Mouse (Mus musculus): ENCODE results near the gene Akap2.

Gene Akap2

GRCm38 (mm10) chr4:57717354-57717753, at the start of gene Akap2:
Gene Akap2, plus strand, starts transcription at chr4:57717657.
- DNase-seq (ENCODE audit: low spot score): no peak

GRCm38 (mm10) chr4:57670813-57671469, 46.5 kb upstream of the Akap2 start:
- no peak for DNase-seq (ENCODE audit: low spot score)

- no peak for DNase-seq (ENCODE audit: low spot score)
Observed at GRCm38 (mm10) chr4:57672541-57672940, 44.9 kb upstream of the Akap2 start.

GRCm38 (mm10) chr4:57672996-57673906, 44.2 kb upstream of the Akap2 start:
- DNase-seq (ENCODE audit: low spot score): peak; percentile 92

- DNase-seq (ENCODE audit: low spot score): no peak
Observed at GRCm38 (mm10) chr4:57674351-57674750, 43.1 kb upstream of the Akap2 start.

GRCm38 (mm10) chr4:57675387-57675786, 42.1 kb upstream of the Akap2 start:
- DNase-seq (ENCODE audit: low spot score): peak; percentile 45

GRCm38 (mm10) chr4:57677916-57678315, 39.5 kb upstream of the Akap2 start:
- DNase-seq (ENCODE audit: low spot score): no peak

- no peak for DNase-seq (ENCODE audit: low spot score)
Observed at GRCm38 (mm10) chr4:57678991-57679457, 38.4 kb upstream of the Akap2 start.

GRCm38 (mm10) chr4:57680186-57680585, 37.3 kb upstream of the Akap2 start:
- DNase-seq (ENCODE audit: low spot score): no peak

GRCm38 (mm10) chr4:57681511-57681910, 35.9 kb upstream of the Akap2 start:
- DNase-seq (ENCODE audit: low spot score): peak; percentile 29

- no peak for DNase-seq (ENCODE audit: low spot score)
Observed at GRCm38 (mm10) chr4:57682341-57682740, 35.1 kb upstream of the Akap2 start.

GRCm38 (mm10) chr4:57682944-57683343, 34.5 kb upstream of the Akap2 start:
- DNase-seq (ENCODE audit: low spot score): no peak

- no peak for DNase-seq (ENCODE audit: low spot score)
Observed at GRCm38 (mm10) chr4:57684676-57685215, 32.7 kb upstream of the Akap2 start.

GRCm38 (mm10) chr4:57686736-57687135, 30.7 kb upstream of the Akap2 start:
- DNase-seq (ENCODE audit: low spot score): no peak

GRCm38 (mm10) chr4:57687583-57687982, 29.9 kb upstream of the Akap2 start:
- no peak for DNase-seq (ENCODE audit: low spot score)

GRCm38 (mm10) chr4:57688131-57688530, 29.3 kb upstream of the Akap2 start:
- DNase-seq (ENCODE audit: low spot score): no peak

- DNase-seq (ENCODE audit: low spot score): no peak
Observed at GRCm38 (mm10) chr4:57690001-57690400, 27.5 kb upstream of the Akap2 start.

GRCm38 (mm10) chr4:57690805-57691204, 26.7 kb upstream of the Akap2 start:
- no peak for DNase-seq (ENCODE audit: low spot score)

- no peak for DNase-seq (ENCODE audit: low spot score)
Observed at GRCm38 (mm10) chr4:57694356-57695136, 22.9 kb upstream of the Akap2 start.

GRCm38 (mm10) chr4:57696955-57697354, 20.5 kb upstream of the Akap2 start:
- DNase-seq (ENCODE audit: low spot score): no peak

GRCm38 (mm10) chr4:57697918-57698611, 19.4 kb upstream of the Akap2 start:
- DNase-seq (ENCODE audit: low spot score): peak; percentile 24
